13 mouse cellular contexts compared by ENCODE assay signal in genomic region chr15:68801763-68802162, GRCm38 (mm10).
A peak's percentile ranks its signal among the peaks of the same experiment; 100 is the strongest.
DNase-seq lines count a peak whose midpoint lies in the region.
"Had no signal": no experiment of that assay in that cellular context is flagged by ENCODE, and none has a peak within 500 bp of the region (broad histone marks: within the 10 kb centered on the region; RNA-seq: fewer than 3 reads in every experiment).

No protein-coding gene starts in this region.

- intact Hi-C loops in left cerebral cortex, postnatal 14 days (cut with DNase I) = loop anchor here (5.0 to 10.0 kb wide), 2 partner anchors 307 to 369 kb away; no protein-coding TSS in a partner anchor
- intact Hi-C loops in left cerebral cortex, postnatal 10 days (cut with DNase I) = loop anchor here (10.0 kb wide), 1 partner anchor 217 kb away; no protein-coding TSS in a partner anchor

- peak; percentile 74 for DNase-seq in heart, adult 11 months
- no peak for DNase-seq in heart, adult 18-20 months
- DNase-seq in left cerebral cortex, postnatal 14 days (ENCODE audit: low spot score in 2 of 2) = peak; percentile 8 to 32
- DNase-seq in left cerebral cortex, postnatal 10 days (ENCODE audit: extremely low spot score in 1 of 2, low spot score in 2 of 2) = no peak
- peak; percentile 72 for DNase-seq in brain, adult 2 months (ENCODE audit: low read depth, low spot score)
- DNase-seq in telencephalon, adult 2 months (ENCODE audit: low read depth, low spot score) = peak; percentile 52
- DNase-seq: adrenal gland, postnatal 14 days; cerebellum, adult 18-20 months; cerebellum, adult 9-11 months; cerebellum, postnatal 36 days; forebrain, postnatal 0 days; gastrocnemius, postnatal 14 days; heart, postnatal 36 days had no signal

Comparison
In these comparisons a context has a peak if more than half of its experiments do, and no peak if none do; other contexts are left out.
1. DNase-seq: peak in heart, adult 11 months (single experiment), left cerebral cortex, postnatal 14 days (2 of 2), brain, adult 2 months (single experiment) and telencephalon, adult 2 months (single experiment); none in heart, adult 18-20 months (0 of 2) and left cerebral cortex, postnatal 10 days (0 of 2).